Mouse (Mus musculus) myocyte (in vitro differentiated cells): ENCODE data around the gene Clptm1l.

Experiments used
- E2F4 ChIP-seq: IDR thresholded peaks from one replicate; pipeline ENCODE4 v1.6.1; 2011; ENCODE audit warnings: mild to moderate bottlenecking, control low read depth, moderate library complexity; ENCODE audit not compliant: insufficient read depth
- MYOD1 ChIP-seq, 3 experiments: IDR thresholded peaks; one replicate each; pipeline ENCODE4 v1.6.1; 2011; ENCODE audit warnings: control low read depth in 2 of 3, low read depth in 2 of 3, mild to moderate bottlenecking in 2 of 3, moderate library complexity in 1 of 3; ENCODE audit not compliant: insufficient read length in 2 of 3, control insufficient read depth in 1 of 3
- USF1 ChIP-seq: IDR thresholded peaks from one replicate; pipeline ENCODE4 v1.6.1; 2011; ENCODE audit warnings: low read depth, mild to moderate bottlenecking, control low read depth, moderate library complexity

- TF ChIP-seq USF1 (no peak), E2F4 (peak; percentile 51), MYOD1 (IDR thresholded peaks at IDR 0.05; ENCODE audit: control insufficient read depth in 1 of 3, insufficient read length in 2 of 3, low read depth in 2 of 3) (peak in 2 of 3 experiments; percentile 60 to 83)
Measured at GRCm38 (mm10) chr13:73603522-73604155, at the start of gene Clptm1l.
